Mouse (Mus musculus) ES-E14 (cell line): ENCODE measurements at regions not wholly inside any gene's neighbourhood (a gene's known extent, or its start where the extent isn't known, plus 50 kb on each side); places are given as distances from the start of the nearest gene placed in this dataset.

ENCODE experiments used
- CHD2 ChIP-seq: IDR thresholded peaks from 2 replicates; pipeline ENCODE4 v1.6.1; 2014; ENCODE audit warnings: mild to moderate bottlenecking, low read depth, low read length, inconsistent platforms
- MAFK ChIP-seq: IDR thresholded peaks from 2 replicates; pipeline ENCODE4 v1.6.1; 2014; ENCODE audit warnings: mild to moderate bottlenecking, low read depth, low read length, inconsistent platforms; ENCODE audit not compliant: insufficient read depth

- TF ChIP-seq MAFK (0 out of 2 replicates have a peak, but pooled peaks have one; percentile 6), CHD2 (no peak)
These were observed 58.3 kb upstream of the Sorl1 start for GRCm38 (mm10) chr9:42182400-42182799.
